Mouse (Mus musculus) thymus, adult 2 months (tissue): ENCODE results near the gene Nkiras2. TPM values are rescaled to one million over a fixed set of nuclear protein-coding genes. Genes with fewer than 3 reads are reported as not detected.
"Not testable (repeated sequence)": the region's sequence is repeated elsewhere in the genome, so short reads cannot be mapped to it uniquely, and the experiment has no call there.

ENCODE experiments used
- DNase-seq: peaks from one replicate; pipeline ENCODE4 v3.0.0; 2021
- H3K27ac ChIP-seq: fragments of 200-500 bp; 2 replicates; pipeline ENCODE4 v1.5.1; 2012; ENCODE audit warnings: low read length, control low read depth; ENCODE audit not compliant: control insufficient read depth, insufficient read depth
- H3K27me3 ChIP-seq: fragments of 200-500 bp; 2 replicates; pipeline ENCODE4 v1.6.1; 2012; ENCODE audit warnings: mild to moderate bottlenecking, low read length, moderate library complexity, mixed read lengths; ENCODE audit not compliant: control insufficient read depth, insufficient read depth
- H3K36me3 ChIP-seq: fragments of 200-500 bp; 2 replicates; pipeline ENCODE4 v1.6.1; 2012; ENCODE audit warnings: mild to moderate bottlenecking, low read length, moderate library complexity; ENCODE audit not compliant: control insufficient read depth, insufficient read depth
- H3K4me1 ChIP-seq: fragments of 200-500 bp; replicated peaks from 2 replicates; pipeline ENCODE4 v1.6.1; 2012; ENCODE audit warnings: low read length; ENCODE audit not compliant: control insufficient read depth, insufficient read depth
- H3K4me3 ChIP-seq: fragments of 200-500 bp; 2 replicates; pipeline ENCODE4 v1.5.1; 2012; ENCODE audit warnings: mild to moderate bottlenecking, low read length, control low read depth, moderate library complexity; ENCODE audit not compliant: control insufficient read depth, insufficient read depth
- CTCF ChIP-seq: fragments of 200-500 bp; IDR thresholded peaks from 2 replicates; pipeline ENCODE4 v1.5.1; 2012; ENCODE audit warnings: mild to moderate bottlenecking, control low read depth, low read length, moderate library complexity, borderline replicate concordance; ENCODE audit not compliant: control insufficient read depth, poor library complexity, insufficient read depth; ENCODE audit errors: extremely low read depth
- POLR2A ChIP-seq: fragments of 200-500 bp; IDR thresholded peaks from 2 replicates; pipeline ENCODE4 v1.6.1; 2012; ENCODE audit warnings: mild to moderate bottlenecking, low read length, control low read depth, moderate library complexity; ENCODE audit not compliant: control insufficient read depth, poor library complexity, insufficient read depth; ENCODE audit errors: extremely low read depth
- WGBS: fragments of 180-500 bp; shearing (Covaris S2); methylation state at CpG from one replicate; pipeline ENCODE4 v1.1.7; 2018; 5-methylcytosine and 5-hydroxymethylcytosine counted together
- polyA plus RNA-seq: library from polyadenylated mRNA; depleted of rRNA; stranded (reverse); fragments of >200 nt; gene quantifications from 2 replicates; pipeline ENCODE4 v1.2.3, GENCODE M21; 2012

The Nkiras2 gene
- polyA plus RNA-seq, 1 experiment = 68.4 TPM

- Histone ChIP-seq H3K27me3 (no peaks in the 10 kb centered on the region), H3K36me3 (no peaks in the 10 kb centered on the region), H3K4me3 (no peak overlapping the region), H3K27ac (no peak overlapping the region), H3K4me1 (peaks cover 8% of the 10 kb centered on the region)
- no peak for DNase-seq
- TF ChIP-seq POLR2A (no peak), CTCF (no peak)
- WGBS = 93% methylated on average over 5 of the region's 5 CpGs
These were observed 2.7 kb upstream of the Nkiras2 start for GRCm38 (mm10) chr11:100616332-100616731.

DNA sequence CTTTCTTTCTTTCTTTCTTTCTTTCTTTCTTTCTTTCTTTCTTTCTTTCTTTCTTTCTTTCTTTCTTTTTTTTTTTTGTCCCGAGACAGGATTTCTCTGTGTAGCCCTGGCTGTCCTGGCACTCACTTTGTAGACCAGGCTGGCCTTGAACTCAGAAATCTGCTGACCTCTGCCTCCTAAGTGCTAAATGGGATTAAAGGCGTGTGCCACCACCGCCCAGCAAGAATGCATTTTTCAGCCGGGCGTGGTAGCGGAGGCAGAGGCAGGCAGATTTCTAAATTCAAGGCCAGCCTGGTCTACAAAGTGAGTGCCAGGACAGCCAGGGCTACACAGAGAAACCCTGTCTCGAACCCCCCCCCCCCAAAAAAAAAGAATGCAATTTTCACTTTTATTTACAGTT, 2.2 kb upstream of the Nkiras2 start:
- not testable (repeated sequence) for H3K27ac ChIP-seq, H3K27me3 ChIP-seq, H3K36me3 ChIP-seq, DNase-seq, H3K4me1 ChIP-seq, H3K4me3 ChIP-seq
- 97% methylated on average over 7 of the region's 7 CpGs for WGBS

DNA sequence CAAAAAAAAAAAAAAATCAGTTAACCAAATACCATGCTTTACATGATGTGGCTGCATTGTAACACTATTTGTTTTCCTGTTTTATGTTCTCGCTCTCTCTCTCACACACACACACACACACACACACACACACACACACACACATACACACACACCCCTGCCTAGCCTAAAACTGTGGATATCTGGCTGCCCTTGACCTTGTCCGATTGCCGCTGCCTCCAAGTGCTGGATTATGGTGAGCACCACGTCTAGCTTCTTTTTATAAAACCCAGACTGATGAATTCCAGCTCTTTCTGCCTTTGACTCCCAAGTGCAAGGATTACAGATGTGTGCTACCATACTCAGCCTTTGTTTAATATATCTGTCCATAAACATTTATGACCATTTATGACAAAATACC, 1.6 kb upstream of the Nkiras2 start:
- no peaks in the 10 kb centered on the region for H3K27me3 ChIP-seq
- peaks cover 8% of the 10 kb centered on the region for H3K4me1 ChIP-seq
- no peak for TF ChIP-seq CTCF
- TF ChIP-seq POLR2A = no peak

GRCm38 (mm10) chr11:100619485-100619975, 486 bp downstream of the Nkiras2 start:
- Histone ChIP-seq H3K36me3 (no peaks in the 10 kb centered on the region), H3K4me1 (peaks cover 14% of the 10 kb centered on the region), H3K27ac (peak overlapping the region; percentile 66), H3K27me3 (no peaks in the 10 kb centered on the region), H3K4me3 (peak overlapping the region; percentile 62)
- DNase-seq = peak; percentile 97
- WGBS = under 1% methylated on average over 40 of the region's 40 CpGs
- TF ChIP-seq POLR2A = peak; percentile 73
- TF ChIP-seq CTCF = peak; percentile 60; the same call in 1 of the 2 replicates

More for the DNA sequence above, 1.6 kb upstream of the Nkiras2 start:
- WGBS = 92% methylated on average over 4 of the region's 4 CpGs
- H3K27ac ChIP-seq = no peak overlapping the region
- no peak for DNase-seq
- H3K4me3 ChIP-seq = no peak overlapping the region
- H3K36me3 ChIP-seq = no peaks in the 10 kb centered on the region

DNA sequence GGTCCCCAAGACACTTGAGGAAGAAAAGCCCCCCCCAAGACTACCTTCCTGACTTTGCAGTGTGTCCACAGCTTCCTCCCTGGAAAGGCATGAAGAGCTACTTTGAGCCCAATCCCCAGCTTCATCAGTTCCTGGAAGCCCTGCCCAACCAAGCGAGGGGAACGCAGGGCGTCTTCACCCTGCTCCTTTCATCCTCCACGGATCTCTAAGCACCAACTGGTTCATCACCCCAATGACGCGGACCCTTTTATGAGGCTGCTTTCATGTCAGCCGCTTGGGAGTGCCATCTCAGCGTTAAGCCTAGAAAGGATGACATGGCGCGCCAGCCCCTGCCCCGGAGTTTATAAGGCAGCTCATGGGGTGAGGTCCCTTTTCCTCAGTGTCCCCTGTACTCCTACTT, 938 bp downstream of the Nkiras2 start, which contains the start of gene Dnajc7:
TSS of gene Dnajc7 (minus strand) at position 187 of the 400 bp plus-strand sequence.
- WGBS = 8% methylated on average over 11 of the region's 11 CpGs
- H3K4me1 ChIP-seq = peaks cover 14% of the 10 kb centered on the region
- no peaks in the 10 kb centered on the region for H3K27me3 ChIP-seq
- TF ChIP-seq POLR2A = no peak
- TF ChIP-seq CTCF = no peak
- H3K27ac ChIP-seq = peak within 1 kb of the TSS; percentile 66
- H3K36me3 ChIP-seq = no peaks in the 10 kb centered on the region
- peak within 1 kb of the TSS; percentile 62 for H3K4me3 ChIP-seq
- DNase-seq = no peak

DNA sequence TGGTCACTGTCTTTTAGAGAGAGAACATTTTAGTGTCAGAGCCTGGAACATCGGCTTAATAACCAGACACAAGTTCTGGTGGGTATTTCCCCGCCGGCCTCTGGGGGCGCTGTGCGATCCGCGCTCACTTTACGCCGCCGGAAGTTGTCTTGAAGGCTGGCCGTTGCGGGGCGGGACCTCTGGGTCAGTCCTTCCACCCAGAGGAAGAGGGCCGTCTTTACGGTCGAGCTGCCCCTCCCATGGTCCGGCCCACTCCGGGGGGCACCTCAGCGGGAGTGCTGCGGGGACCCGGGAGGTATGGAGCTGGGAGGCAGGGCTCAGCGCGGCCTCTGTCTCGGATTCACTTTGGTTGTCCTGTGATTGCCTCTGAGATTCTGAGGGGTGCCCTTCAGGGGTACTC, 3.7 kb downstream of the Nkiras2 start:
- Histone ChIP-seq H3K27me3 (no peaks in the 10 kb centered on the region), H3K27ac (peak overlapping the region; percentile 70), H3K36me3 (no peaks in the 10 kb centered on the region), H3K4me3 (peak overlapping the region; percentile 89), H3K4me1 (peaks cover 21% of the 10 kb centered on the region)
- WGBS = under 1% methylated on average over 24 of the region's 24 CpGs
- TF ChIP-seq CTCF (peak; percentile 88), POLR2A (peak; percentile 65; the same call in 1 of the 2 replicates)
- peak; percentile 94 for DNase-seq

DNA sequence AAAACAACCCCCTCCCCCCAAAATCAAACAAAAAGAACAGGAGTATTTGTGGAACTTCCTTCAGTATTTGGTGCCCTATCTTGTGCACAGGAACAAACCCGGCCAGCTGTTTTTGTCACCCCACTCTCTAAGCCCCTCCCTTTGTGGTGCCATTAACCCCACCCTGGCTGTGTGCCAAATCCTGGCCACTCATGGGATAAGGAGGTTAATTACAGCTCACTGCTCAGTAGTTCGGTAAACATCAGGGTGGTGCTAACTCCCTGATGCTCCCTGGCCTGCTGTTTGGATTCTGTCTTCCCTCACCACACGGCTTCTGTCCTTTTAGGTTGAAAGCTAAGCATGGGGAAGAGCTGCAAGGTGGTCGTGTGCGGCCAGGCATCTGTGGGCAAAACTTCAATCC, 4.8 kb downstream of the Nkiras2 start:
- Histone ChIP-seq H3K4me1 (peaks cover 21% of the 10 kb centered on the region), H3K27ac (no peak overlapping the region), H3K36me3 (no peaks in the 10 kb centered on the region), H3K4me3 (no peak overlapping the region), H3K27me3 (no peaks in the 10 kb centered on the region)
- 61% methylated on average over 5 of the region's 5 CpGs for WGBS
- TF ChIP-seq POLR2A = no peak
- no peak for TF ChIP-seq CTCF
- DNase-seq = no peak
